Mouse (Mus musculus) forebrain, embryonic 11.5 days (tissue): ENCODE measurements around the gene Mroh2a. TPM values are rescaled to one million over a fixed set of nuclear protein-coding genes. Genes with fewer than 3 reads are reported as not detected.

Experiments
- ATAC-seq: fragments of 200-750 bp; cut with Nextera tagmentation; replicated peaks from 2 replicates; pipeline ENCODE4 v1.8.0; 2017; ENCODE audit warnings: moderate TSS enrichment; ENCODE audit not compliant: low FRiP score
- DNase-seq: peaks from one replicate; pipeline ENCODE4 v3.0.0-alpha.2; 2017; ENCODE audit warnings: low spot score
- H3K27ac ChIP-seq: fragments of 300-500 bp; sonication (generic); 2 replicates; pipeline ENCODE4 v1.5.1; 2014; ENCODE audit warnings: low read depth, low read length
- H3K27me3 ChIP-seq: fragments of 300-500 bp; sonication (generic); 2 replicates; pipeline ENCODE4 v1.6.1; 2014; ENCODE audit warnings: mild to moderate bottlenecking, low read length, mixed read lengths; ENCODE audit not compliant: control insufficient read depth, insufficient read depth
- H3K36me3 ChIP-seq: fragments of 300-500 bp; sonication (generic); 2 replicates; pipeline ENCODE4 v1.6.1; 2014; ENCODE audit warnings: mild to moderate bottlenecking, low read length, moderate library complexity, mixed read lengths; ENCODE audit not compliant: control insufficient read depth, insufficient read depth
- H3K4me1 ChIP-seq: fragments of 300-500 bp; sonication (generic); replicated peaks from 2 replicates; pipeline ENCODE4 v1.6.1; 2014; ENCODE audit warnings: low read length, mixed read lengths; ENCODE audit not compliant: control insufficient read depth, insufficient read depth
- H3K4me2 ChIP-seq: fragments of 300-500 bp; sonication (generic); 2 replicates; pipeline ENCODE4 v1.6.1; 2014; ENCODE audit warnings: low read depth, mild to moderate bottlenecking, low read length, moderate library complexity, mixed read lengths; ENCODE audit not compliant: severe bottlenecking
- H3K4me3 ChIP-seq: fragments of 300-500 bp; sonication (generic); 2 replicates; pipeline ENCODE4 v1.5.1; 2014; ENCODE audit warnings: low read depth, low read length
- H3K9ac ChIP-seq: fragments of 300-500 bp; sonication (generic); 2 replicates; pipeline ENCODE4 v1.6.1; 2014; ENCODE audit warnings: low read length
- H3K9me3 ChIP-seq: fragments of 300-500 bp; sonication (generic); 2 replicates; pipeline ENCODE4 v1.6.1; 2016; ENCODE audit warnings: low read length, mixed read lengths; ENCODE audit not compliant: control insufficient read depth
- WGBS: fragments of 180-500 bp; shearing (Covaris S2); extraction: QIAGEN DNeasy Blood & Tissue Kit; methylation state at CpG from one replicate; pipeline ENCODE4 v1.1.7; 2014; 5-methylcytosine and 5-hydroxymethylcytosine counted together
- polyA plus RNA-seq: library from polyadenylated mRNA; unstranded; fragments of >200 nt; fragmentation: Nextera tagmentation; extraction: Ambion mirVana; gene quantifications from 2 replicates; pipeline ENCODE4 v1.2.1, GENCODE M21; 2014

Gene Mroh2a
- polyA plus RNA-seq, 1 experiment from 2014 or later: 2.5 TPM

DNA sequence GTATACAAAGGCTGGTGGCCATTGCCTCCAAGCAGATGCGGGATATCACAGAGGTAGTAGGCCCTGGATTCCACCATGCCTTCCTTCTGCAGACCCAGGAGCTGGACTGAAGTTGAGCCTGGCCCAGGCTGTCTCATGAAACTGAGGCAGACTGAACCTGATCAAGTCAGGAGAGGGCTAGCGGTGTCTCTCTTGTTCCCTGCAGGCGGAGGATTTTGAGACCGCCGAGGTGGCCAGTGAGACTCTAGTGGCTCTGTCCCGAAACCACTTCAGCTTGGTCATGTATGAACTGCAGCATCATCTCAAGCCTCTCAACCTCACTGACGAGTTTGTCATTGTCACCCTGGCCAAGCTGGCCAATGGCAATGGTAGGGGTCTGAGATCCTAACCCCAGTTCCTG, 3.6 kb downstream of the Mroh2a start:
- Histone ChIP-seq H3K27me3 (no peaks in the 10 kb centered on the region), H3K9me3 (peaks cover 100% of the 10 kb centered on the region), H3K4me2 (no peak overlapping the region), H3K4me3 (no peak overlapping the region), H3K4me1 (no peaks in the 10 kb centered on the region), H3K36me3 (no peaks in the 10 kb centered on the region), H3K9ac (no peak overlapping the region), H3K27ac (no peak overlapping the region)
- ATAC-seq (no peak), DNase-seq (peak; percentile 64)
- WGBS: 74% methylated on average over 7 of the region's 7 CpGs

DNA sequence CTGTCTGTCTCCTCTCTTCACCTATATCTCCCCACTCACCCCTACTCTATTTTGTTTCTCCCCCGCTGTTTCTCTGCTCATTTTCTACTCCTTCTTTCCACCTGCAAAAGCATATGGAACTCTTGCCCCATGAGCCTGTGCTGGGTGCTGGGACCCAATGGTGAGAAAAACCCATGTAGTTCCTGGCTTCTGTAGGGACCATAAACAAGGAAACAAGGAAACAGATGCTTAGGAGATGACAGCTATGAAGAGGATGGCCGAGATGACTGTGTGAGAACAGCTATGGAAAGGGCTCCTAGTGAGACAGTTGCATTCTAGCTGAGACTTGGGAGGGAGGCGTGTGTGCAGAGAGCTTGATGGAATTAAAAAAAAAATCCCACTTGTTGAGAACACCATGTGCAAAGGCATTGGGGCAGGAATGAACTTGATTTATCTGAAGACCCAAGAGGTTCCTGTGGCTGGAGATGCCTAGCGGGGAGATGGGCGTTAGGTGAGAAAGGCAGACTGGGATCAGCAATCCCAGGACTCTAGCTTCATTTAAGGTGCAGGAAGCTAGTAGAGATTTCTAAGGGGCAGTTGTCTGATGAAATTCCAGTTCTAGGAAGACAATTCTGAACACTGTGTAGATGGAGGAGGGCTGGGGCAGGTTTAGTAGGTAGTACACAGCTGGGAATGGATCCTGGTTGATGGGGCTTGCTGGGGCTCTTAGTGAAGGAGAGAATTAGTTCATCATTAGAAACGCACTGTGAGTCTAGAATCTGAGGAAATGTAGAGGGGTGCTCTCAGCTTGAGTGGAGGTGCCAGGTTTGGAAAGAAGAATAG, 4.4 kb downstream of the Mroh2a start:
- WGBS: 75% methylated on average over 6 of the region's 6 CpGs
- peak; percentile 49 for DNase-seq
- H3K4me3 ChIP-seq: no peak overlapping the region
- no peaks in the 10 kb centered on the region for H3K27me3 ChIP-seq
- no peak overlapping the region for H3K27ac ChIP-seq
- peaks cover 99% of the 10 kb centered on the region for H3K9me3 ChIP-seq
- no peak overlapping the region for H3K9ac ChIP-seq
- no peaks in the 10 kb centered on the region for H3K36me3 ChIP-seq
- no peak for ATAC-seq
- H3K4me1 ChIP-seq: no peaks in the 10 kb centered on the region
- H3K4me2 ChIP-seq: no peak overlapping the region

DNA sequence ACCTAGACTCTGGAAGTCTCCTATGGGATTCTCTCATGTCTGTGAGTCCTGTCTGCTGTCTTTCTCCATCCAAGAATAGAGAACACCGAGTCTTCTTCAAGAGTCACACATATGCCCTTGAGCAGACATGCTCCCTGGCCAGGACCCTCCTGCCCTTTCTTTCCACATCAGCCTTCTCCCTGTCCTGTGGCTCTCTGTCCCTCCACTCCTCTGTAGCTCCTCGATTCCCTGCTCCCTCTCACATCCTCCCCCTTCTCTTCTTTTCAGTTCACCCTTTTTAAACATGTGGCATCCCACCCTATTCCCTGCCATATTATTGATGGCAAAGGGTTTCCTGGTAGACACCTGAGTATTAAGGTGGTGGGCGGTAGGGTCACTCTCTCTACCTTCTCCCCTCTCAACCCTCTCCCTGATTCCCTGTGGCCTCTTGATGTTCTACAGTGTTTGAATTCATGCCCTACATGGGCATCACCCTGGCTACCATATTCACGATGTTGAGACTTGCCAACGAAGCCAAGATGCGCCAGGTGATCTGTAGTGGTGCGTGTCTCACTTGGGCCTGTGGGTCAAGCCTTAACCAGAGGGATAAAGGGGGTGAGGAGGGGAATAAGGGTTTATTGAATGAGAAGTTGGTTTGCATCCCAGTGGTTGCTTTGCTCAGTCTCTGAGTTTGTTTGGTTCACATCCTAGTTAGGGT, 5.2 kb downstream of the Mroh2a start:
- Histone ChIP-seq H3K4me2 (no peak overlapping the region), H3K27ac (no peak overlapping the region), H3K36me3 (no peaks in the 10 kb centered on the region), H3K9ac (no peak overlapping the region), H3K4me1 (no peaks in the 10 kb centered on the region), H3K9me3 (peaks cover 96% of the 10 kb centered on the region), H3K27me3 (no peaks in the 10 kb centered on the region), H3K4me3 (no peak overlapping the region)
- 69% methylated on average over 7 of the region's 7 CpGs for WGBS
- no peak for ATAC-seq
- DNase-seq: peak; percentile 58

DNA sequence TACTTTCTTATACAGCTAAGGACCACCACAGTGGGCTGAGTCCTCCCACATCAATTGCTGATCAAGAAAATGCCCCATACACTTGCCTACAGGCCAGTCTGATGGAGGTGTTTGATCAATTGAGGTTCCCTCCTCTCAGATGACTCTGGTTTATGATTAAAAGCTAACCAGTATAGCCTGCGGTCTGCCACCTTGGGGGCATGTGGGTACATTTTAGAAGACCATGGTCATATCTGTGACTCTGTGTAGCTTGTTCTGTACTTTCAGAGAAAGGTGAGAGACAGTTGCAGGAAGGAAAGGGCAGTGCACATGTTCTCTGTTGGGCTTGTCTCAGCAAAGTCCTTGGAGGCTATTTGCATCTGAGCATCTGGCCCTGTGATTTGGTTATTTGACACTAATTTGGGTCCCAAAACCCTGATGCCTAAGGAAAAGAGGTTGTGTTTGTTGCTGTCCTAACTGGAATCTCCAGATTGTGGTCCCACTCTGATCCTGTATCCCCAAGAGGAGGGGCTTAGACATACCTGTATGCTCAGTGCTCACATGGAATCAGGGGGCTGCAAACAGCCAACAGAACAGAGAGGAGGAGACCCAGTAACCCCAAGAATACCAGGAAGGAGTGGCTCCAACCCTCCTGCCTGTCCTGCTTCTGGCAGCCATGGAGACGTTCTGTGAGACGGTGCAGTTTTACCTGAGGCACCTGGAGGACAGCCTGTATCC, 6.0 kb downstream of the Mroh2a start:
- H3K4me2 ChIP-seq: no peak overlapping the region
- H3K27ac ChIP-seq: no peak overlapping the region
- peaks cover 97% of the 10 kb centered on the region for H3K9me3 ChIP-seq
- no peaks in the 10 kb centered on the region for H3K27me3 ChIP-seq
- H3K36me3 ChIP-seq: no peaks in the 10 kb centered on the region
- WGBS: 63% methylated on average over 3 of the region's 3 CpGs
- DNase-seq (no peak), ATAC-seq (no peak)
- H3K9ac ChIP-seq: no peak overlapping the region
- H3K4me1 ChIP-seq: no peaks in the 10 kb centered on the region
- H3K4me3 ChIP-seq: no peak overlapping the region

DNA sequence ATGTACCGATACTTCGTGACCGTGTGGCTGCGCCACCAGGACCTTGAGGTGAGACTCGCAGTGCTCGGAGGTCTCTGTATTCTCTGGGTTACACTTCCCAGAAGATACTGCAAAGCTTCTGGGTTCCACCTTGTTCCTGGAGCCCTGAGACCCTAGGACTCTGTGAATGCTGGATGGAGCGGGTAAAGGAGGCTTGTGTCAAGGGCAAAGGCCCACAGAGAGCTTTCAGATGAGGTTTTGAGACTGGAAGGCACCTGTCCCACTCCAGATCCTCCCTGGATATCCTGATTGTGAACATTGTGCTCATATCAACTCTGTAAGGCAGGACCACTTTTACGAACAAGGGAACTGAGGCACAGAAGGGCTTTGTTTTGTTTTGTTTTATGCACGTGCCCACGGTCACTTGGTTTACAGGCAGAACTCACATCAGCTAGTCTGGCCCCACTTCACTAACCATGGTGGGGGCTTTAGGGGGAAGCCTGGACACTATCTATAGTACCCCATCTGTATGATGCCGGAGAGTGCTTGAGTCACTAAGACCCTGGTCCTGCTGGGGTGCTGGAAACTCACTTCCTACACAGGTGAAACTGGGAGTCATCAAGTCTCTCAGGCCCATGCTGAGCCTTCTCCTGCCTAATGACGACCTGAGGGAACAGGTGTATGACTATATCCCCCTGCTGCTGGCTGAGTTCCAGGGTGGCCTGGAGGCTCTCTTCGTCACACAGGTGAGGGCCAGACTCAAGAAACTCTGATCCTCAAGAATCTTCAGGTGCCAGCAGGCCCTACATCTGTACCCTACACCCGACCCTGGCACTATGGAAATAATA, 6.8 kb downstream of the Mroh2a start:
- 71% methylated on average over 14 of the region's 14 CpGs for WGBS
- no peak for ATAC-seq

DNA sequence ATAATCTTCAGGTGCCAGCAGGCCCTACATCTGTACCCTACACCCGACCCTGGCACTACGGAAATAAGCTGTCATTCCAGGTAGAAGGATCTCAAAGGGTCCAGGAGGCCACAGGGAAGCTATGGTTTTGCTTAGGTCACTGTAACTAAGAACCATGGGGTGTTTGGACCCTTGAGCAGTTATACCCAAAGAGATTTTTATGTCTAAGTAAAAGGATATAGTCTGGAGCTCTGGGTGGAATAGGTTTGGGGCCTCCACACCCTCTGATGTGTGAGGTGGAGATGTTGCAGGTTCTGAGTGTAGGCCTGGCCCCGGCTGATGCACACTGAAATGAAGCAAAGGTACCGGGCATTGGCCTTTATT, 7.4 kb downstream of the Mroh2a start:
- ATAC-seq: no peak
- H3K9ac ChIP-seq: no peak overlapping the region
- H3K36me3 ChIP-seq: no peaks in the 10 kb centered on the region
- 64% methylated on average over 4 of the region's 4 CpGs for WGBS
- H3K4me1 ChIP-seq: no peaks in the 10 kb centered on the region
- H3K4me2 ChIP-seq: no peak overlapping the region
- DNase-seq: no peak
- H3K27ac ChIP-seq: no peak overlapping the region
- H3K27me3 ChIP-seq: no peaks in the 10 kb centered on the region
- H3K4me3 ChIP-seq: no peak overlapping the region
- peaks cover 96% of the 10 kb centered on the region for H3K9me3 ChIP-seq

More for the DNA sequence above, 6.8 kb downstream of the Mroh2a start:
- H3K27ac ChIP-seq: no peak overlapping the region
- H3K9me3 ChIP-seq: peaks cover 96% of the 10 kb centered on the region
- no peak overlapping the region for H3K4me3 ChIP-seq
- no peaks in the 10 kb centered on the region for H3K36me3 ChIP-seq
- no peak for DNase-seq
- no peaks in the 10 kb centered on the region for H3K27me3 ChIP-seq
- no peaks in the 10 kb centered on the region for H3K4me1 ChIP-seq
- no peak overlapping the region for H3K9ac ChIP-seq
- no peak overlapping the region for H3K4me2 ChIP-seq

DNA sequence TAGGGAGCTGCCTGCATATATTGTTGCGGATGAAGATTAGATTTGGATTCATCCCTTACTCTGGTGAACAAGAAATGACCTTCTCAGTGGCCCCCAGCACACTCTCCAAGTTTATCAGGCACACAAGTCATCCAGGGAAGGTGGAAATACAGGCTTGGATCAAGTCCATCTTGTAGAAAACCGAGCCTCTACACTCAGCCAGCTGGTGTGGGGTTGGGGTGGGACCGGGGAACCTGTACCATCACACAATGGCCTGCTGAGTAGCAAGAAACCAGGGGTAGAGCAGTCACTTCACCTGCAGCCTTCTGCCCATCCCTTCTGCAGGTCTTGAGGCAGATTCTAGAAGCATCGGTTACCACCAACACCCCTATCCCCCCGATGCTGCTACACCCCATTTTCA, 7.9 kb downstream of the Mroh2a start:
- no peak overlapping the region for H3K27ac ChIP-seq
- WGBS: 47% methylated on average over 5 of the region's 5 CpGs
- no peak for DNase-seq
- ATAC-seq: no peak
- no peak overlapping the region for H3K4me3 ChIP-seq
- no peak overlapping the region for H3K4me2 ChIP-seq
- H3K9me3 ChIP-seq: peaks cover 96% of the 10 kb centered on the region
- no peaks in the 10 kb centered on the region for H3K4me1 ChIP-seq
- H3K27me3 ChIP-seq: no peaks in the 10 kb centered on the region
- H3K36me3 ChIP-seq: no peaks in the 10 kb centered on the region
- H3K9ac ChIP-seq: no peak overlapping the region
